Mouse (Mus musculus): ENCODE measurements at regions not wholly inside any gene's neighbourhood (a gene's known extent, or its start where the extent isn't known, plus 50 kb on each side); places are given as distances from the start of the nearest gene placed in this dataset.

- TF ChIP-seq CTCF (IDR thresholded peaks at IDR 0.05) = no peak
- no peak for TF ChIP-seq EP300 (IDR thresholded peaks at IDR 0.05)
These were observed 217.6 kb upstream of the Srrm4 start for GRCm38 (mm10) chr5:116809001-116809759.

Measured in lung, postnatal 0 days (tissue).